Mouse (Mus musculus): ENCODE results near the gene Tsg101.
"Not testable (repeated sequence)": the region's sequence is repeated elsewhere in the genome, so short reads cannot be mapped to it uniquely, and the experiment has no call there.

Tsg101 gene

GRCm38 (mm10) chr7:46919551-46920176 is at the start of gene Tsg101:
Tsg101 (minus strand) TSS chr7:46919969.
- DNase-seq (ENCODE audit: low spot score): peak; percentile 91

GRCm38 (mm10) chr7:46964070-46964469 is 44.3 kb upstream of the Tsg101 start:
- no peak for DNase-seq (ENCODE audit: low spot score)

- DNase-seq (ENCODE audit: low spot score): peak; percentile 49
These were observed 43.2 kb upstream of the Tsg101 start for GRCm38 (mm10) chr7:46962806-46963618.

- DNase-seq (ENCODE audit: low spot score): no peak
These were observed 42.4 kb upstream of the Tsg101 start for GRCm38 (mm10) chr7:46962132-46962531.

GRCm38 (mm10) chr7:46960991-46961390 is 41.2 kb upstream of the Tsg101 start:
- no peak for DNase-seq (ENCODE audit: low spot score)

- no peak for DNase-seq (ENCODE audit: low spot score)
These were observed 39.1 kb upstream of the Tsg101 start for GRCm38 (mm10) chr7:46958853-46959252.

- DNase-seq (ENCODE audit: low spot score): peak; percentile 96
These were observed 38.3 kb upstream of the Tsg101 start, which contains the start of gene Uevld for GRCm38 (mm10) chr7:46957831-46958691. Uevld (minus strand) TSS chr7:46958527.

GRCm38 (mm10) chr7:46935847-46936246 is 16.1 kb upstream of the Tsg101 start:
- no peak for DNase-seq (ENCODE audit: low spot score)

GRCm38 (mm10) chr7:46934788-46935187 is 15.0 kb upstream of the Tsg101 start:
- no peak for DNase-seq (ENCODE audit: low spot score)

GRCm38 (mm10) chr7:46931370-46931769 is 11.6 kb upstream of the Tsg101 start:
- DNase-seq (ENCODE audit: low spot score): no peak

GRCm38 (mm10) chr7:46928291-46928690 is 8.5 kb upstream of the Tsg101 start:
- no peak for DNase-seq (ENCODE audit: low spot score)

GRCm38 (mm10) chr7:46922075-46922474 is 2.3 kb upstream of the Tsg101 start:
- no peak for DNase-seq (ENCODE audit: low spot score)

- DNase-seq (ENCODE audit: low spot score): no peak
These were observed 944 bp downstream of the Tsg101 start for GRCm38 (mm10) chr7:46918678-46919371.

GRCm38 (mm10) chr7:46916376-46916775 is 3.4 kb downstream of the Tsg101 start:
- DNase-seq (ENCODE audit: low spot score): no peak

GRCm38 (mm10) chr7:46911250-46911649 is 8.5 kb downstream of the Tsg101 start:
- DNase-seq (ENCODE audit: low spot score): no peak

- DNase-seq (ENCODE audit: low spot score): no peak
These were observed 20.4 kb downstream of the Tsg101 start for GRCm38 (mm10) chr7:46899343-46899742.

GRCm38 (mm10) chr7:46895511-46895910 is 24.3 kb downstream of the Tsg101 start:
- no peak for DNase-seq (ENCODE audit: low spot score)

- no peak for DNase-seq (ENCODE audit: low spot score)
These were observed 36.5 kb downstream of the Tsg101 start for GRCm38 (mm10) chr7:46883304-46883703.

- not testable (repeated sequence) for DNase-seq (ENCODE audit: low spot score)
These were observed 37.8 kb downstream of the Tsg101 start for GRCm38 (mm10) chr7:46881941-46882340.

- DNase-seq (ENCODE audit: low spot score): no peak
These were observed 38.8 kb downstream of the Tsg101 start for GRCm38 (mm10) chr7:46880992-46881391.

GRCm38 (mm10) chr7:46879851-46880250 is 39.9 kb downstream of the Tsg101 start:
- no peak for DNase-seq (ENCODE audit: low spot score)

- DNase-seq (ENCODE audit: low spot score): no peak
These were observed 42.5 kb downstream of the Tsg101 start for GRCm38 (mm10) chr7:46877255-46877654.
